Mouse (Mus musculus) heart, embryonic 13.5 days (tissue): Measurements from ENCODE around the gene Ash1l. TPM values are rescaled to one million over a fixed set of nuclear protein-coding genes. Genes with fewer than 3 reads are reported as not detected.
"Not testable (repeated sequence)": the region's sequence is repeated elsewhere in the genome, so short reads cannot be mapped to it uniquely, and the experiment has no call there.

Source experiments
- ATAC-seq: fragments of 200-750 bp; cut with Nextera tagmentation; 2 replicates; pipeline ENCODE4 v1.8.0; 2017; ENCODE audit warnings: moderate TSS enrichment; ENCODE audit not compliant: insufficient number of reproducible peaks, low FRiP score, low TSS enrichment; ENCODE audit errors: extremely low read depth
- H3K27ac ChIP-seq: fragments of 300-500 bp; sonication (generic); replicated peaks from 2 replicates; pipeline ENCODE4 v1.5.1; 2015; ENCODE audit warnings: moderate library complexity, mild to moderate bottlenecking, inconsistent platforms
- H3K27me3 ChIP-seq: fragments of 300-500 bp; sonication (generic); replicated peaks from 2 replicates; pipeline ENCODE4 v1.6.1; 2015; ENCODE audit warnings: mild to moderate bottlenecking, inconsistent platforms
- H3K36me3 ChIP-seq: fragments of 300-500 bp; sonication (generic); 2 replicates; pipeline ENCODE4 v1.6.1; 2015; ENCODE audit warnings: mild to moderate bottlenecking, inconsistent platforms
- H3K4me1 ChIP-seq: fragments of 300-500 bp; sonication (generic); 2 replicates; pipeline ENCODE4 v1.6.1; 2015; ENCODE audit warnings: inconsistent platforms
- H3K4me2 ChIP-seq: fragments of 300-500 bp; sonication (generic); 2 replicates; pipeline ENCODE4 v1.6.1; 2015; ENCODE audit warnings: inconsistent platforms, mild to moderate bottlenecking, moderate library complexity
- H3K4me3 ChIP-seq: fragments of 300-500 bp; sonication (generic); 2 replicates; pipeline ENCODE4 v1.5.1; 2015; ENCODE audit warnings: moderate library complexity, mild to moderate bottlenecking, inconsistent platforms
- H3K9ac ChIP-seq: fragments of 300-500 bp; sonication (generic); 2 replicates; pipeline ENCODE4 v1.6.1; 2015; ENCODE audit warnings: inconsistent platforms, mild to moderate bottlenecking, moderate library complexity
- H3K9me3 ChIP-seq: fragments of 300-500 bp; sonication (generic); 2 replicates; pipeline ENCODE4 v1.6.1; 2016; ENCODE audit warnings: inconsistent platforms
- WGBS: fragments of 180-500 bp; shearing (Covaris S2); methylation state at CpG from one replicate; pipeline ENCODE4 v1.1.7; 2015; ENCODE audit warnings: mixed read lengths; 5-methylcytosine and 5-hydroxymethylcytosine counted together
- polyA plus RNA-seq: library from polyadenylated mRNA; unstranded; fragments of >200 nt; fragmentation: Nextera tagmentation; extraction: Ambion mirVana; gene quantifications from 2 replicates; pipeline ENCODE4 v1.2.1, GENCODE M21; 2015

The Ash1l gene
- polyA plus RNA-seq, 1 experiment from 2014 or later = 12.4 TPM

- not testable (repeated sequence) for H3K9ac ChIP-seq, H3K4me3 ChIP-seq, ATAC-seq, H3K9me3 ChIP-seq, H3K27ac ChIP-seq, H3K27me3 ChIP-seq, H3K4me2 ChIP-seq
- Histone ChIP-seq H3K4me1 (peaks cover 15% of the 10 kb centered on the region), H3K36me3 (peaks cover 20% of the 10 kb centered on the region)
Measured at GRCm38 (mm10) chr3:88963211-88963610, 12.8 kb downstream of the Ash1l start.

- WGBS = 72% methylated on average over 2 of the region's 2 CpGs
- no peak for ATAC-seq
- H3K9me3 ChIP-seq = 0 out of 2 replicates have a peak, but pooled peaks cover 5% of the 10 kb centered on the region
- H3K4me2 ChIP-seq = no peak overlapping the region
- peaks cover 12% of the 10 kb centered on the region; the same call in 1 of the 2 replicates for H3K4me1 ChIP-seq
- no peak overlapping the region for H3K4me3 ChIP-seq
- H3K9ac ChIP-seq = no peak overlapping the region
- H3K27me3 ChIP-seq = no peaks in the 10 kb centered on the region
- no peak overlapping the region for H3K27ac ChIP-seq
- H3K36me3 ChIP-seq = peaks cover 18% of the 10 kb centered on the region
Measured at GRCm38 (mm10) chr3:88975012-88975411, 24.6 kb downstream of the Ash1l start.

GRCm38 (mm10) chr3:88981206-88982010 lies 31.0 kb downstream of the Ash1l start:
- no peak overlapping the region for H3K4me3 ChIP-seq
- no peak overlapping the region for H3K9ac ChIP-seq
- H3K36me3 ChIP-seq = peaks cover 63% of the 10 kb centered on the region
- H3K27me3 ChIP-seq = no peaks in the 10 kb centered on the region
- no peak for ATAC-seq
- no peak overlapping the region for H3K4me2 ChIP-seq
- no peak overlapping the region for H3K27ac ChIP-seq
- 0 out of 2 replicates have a peak, but pooled peaks cover 5% of the 10 kb centered on the region for H3K9me3 ChIP-seq
- no peaks in the 10 kb centered on the region for H3K4me1 ChIP-seq
- WGBS = 91% methylated on average over 8 of the region's 8 CpGs

GRCm38 (mm10) chr3:88983921-88984381 lies 33.5 kb downstream of the Ash1l start:
- Histone ChIP-seq H3K9me3 (no peaks in the 10 kb centered on the region), H3K4me2 (no peak overlapping the region), H3K27ac (no peak overlapping the region), H3K36me3 (peaks cover 69% of the 10 kb centered on the region), H3K4me1 (no peaks in the 10 kb centered on the region), H3K9ac (no peak overlapping the region), H3K4me3 (no peak overlapping the region), H3K27me3 (no peaks in the 10 kb centered on the region)
- 70% methylated on average over 4 of the region's 4 CpGs for WGBS
- ATAC-seq = no peak

GRCm38 (mm10) chr3:88992793-88993192 lies 42.4 kb downstream of the Ash1l start:
- no peak for ATAC-seq
- Histone ChIP-seq H3K4me3 (no peak overlapping the region), H3K4me1 (peaks cover 13% of the 10 kb centered on the region), H3K9ac (no peak overlapping the region), H3K27me3 (no peaks in the 10 kb centered on the region), H3K27ac (no peak overlapping the region), H3K9me3 (no peaks in the 10 kb centered on the region), H3K4me2 (no peak overlapping the region), H3K36me3 (peaks cover 29% of the 10 kb centered on the region)
- WGBS = 64% methylated on average over 2 of the region's 2 CpGs

GRCm38 (mm10) chr3:89001536-89001935 lies 51.1 kb downstream of the Ash1l start:
- Histone ChIP-seq H3K4me2 (no peak overlapping the region), H3K9me3 (no peaks in the 10 kb centered on the region), H3K27me3 (no peaks in the 10 kb centered on the region), H3K4me3 (no peak overlapping the region), H3K4me1 (no peaks in the 10 kb centered on the region), H3K36me3 (peaks cover 64% of the 10 kb centered on the region), H3K27ac (no peak overlapping the region), H3K9ac (no peak overlapping the region)
- no peak for ATAC-seq
- WGBS = 93% methylated on average over 7 of the region's 7 CpGs

- H3K4me3 ChIP-seq, H3K4me1 ChIP-seq, ATAC-seq, H3K4me2 ChIP-seq, H3K27ac ChIP-seq, H3K27me3 ChIP-seq, H3K9ac ChIP-seq, H3K9me3 ChIP-seq: not testable (repeated sequence)
- peaks cover 94% of the 10 kb centered on the region for H3K36me3 ChIP-seq
- 92% methylated on average over 5 of the region's 5 CpGs for WGBS
Measured at GRCm38 (mm10) chr3:89030896-89031295, 80.5 kb downstream of the Ash1l start.

- Histone ChIP-seq H3K36me3 (peaks cover 90% of the 10 kb centered on the region), H3K9me3 (no peaks in the 10 kb centered on the region), H3K27ac (no peak overlapping the region), H3K4me2 (no peak overlapping the region), H3K9ac (no peak overlapping the region), H3K4me3 (no peak overlapping the region), H3K4me1 (no peaks in the 10 kb centered on the region), H3K27me3 (no peaks in the 10 kb centered on the region)
- ATAC-seq = no peak
- 97% methylated on average over 4 of the region's 4 CpGs for WGBS
Measured at GRCm38 (mm10) chr3:89043359-89043758, 92.9 kb downstream of the Ash1l start.

GRCm38 (mm10) chr3:89058361-89058760 lies 107.9 kb downstream of the Ash1l start:
- ATAC-seq = no peak
- H3K4me1 ChIP-seq = peaks cover 2% of the 10 kb centered on the region; the same call in 1 of the 2 replicates
- H3K4me3 ChIP-seq = no peak overlapping the region
- no peak overlapping the region for H3K9ac ChIP-seq
- H3K36me3 ChIP-seq = peaks cover 96% of the 10 kb centered on the region
- WGBS = 94% methylated on average over 9 of the region's 9 CpGs
- no peaks in the 10 kb centered on the region for H3K27me3 ChIP-seq
- H3K27ac ChIP-seq = no peak overlapping the region
- no peak overlapping the region for H3K4me2 ChIP-seq
- H3K9me3 ChIP-seq = no peaks in the 10 kb centered on the region

- Histone ChIP-seq H3K4me3 (no peak overlapping the region), H3K4me2 (no peak overlapping the region), H3K27me3 (no peaks in the 10 kb centered on the region), H3K4me1 (no peaks in the 10 kb centered on the region), H3K9me3 (no peaks in the 10 kb centered on the region), H3K36me3 (peaks cover 98% of the 10 kb centered on the region), H3K27ac (no peak overlapping the region), H3K9ac (no peak overlapping the region)
- ATAC-seq = no peak
- 90% methylated on average over 3 of the region's 3 CpGs for WGBS
Measured at GRCm38 (mm10) chr3:89058783-89059182, 108.4 kb downstream of the Ash1l start.

GRCm38 (mm10) chr3:89061696-89062095 lies 111.3 kb downstream of the Ash1l start:
- Histone ChIP-seq H3K4me1 (no peaks in the 10 kb centered on the region), H3K9me3 (no peaks in the 10 kb centered on the region), H3K36me3 (peaks cover 96% of the 10 kb centered on the region), H3K27ac (no peak overlapping the region), H3K4me2 (no peak overlapping the region), H3K4me3 (no peak overlapping the region), H3K27me3 (no peaks in the 10 kb centered on the region), H3K9ac (no peak overlapping the region)
- ATAC-seq = no peak
- WGBS = 78% methylated on average over 3 of the region's 3 CpGs

- no peak for ATAC-seq
- Histone ChIP-seq H3K27me3 (no peaks in the 10 kb centered on the region), H3K36me3 (peaks cover 97% of the 10 kb centered on the region), H3K9ac (no peak overlapping the region), H3K4me1 (no peaks in the 10 kb centered on the region), H3K27ac (no peak overlapping the region), H3K4me3 (no peak overlapping the region), H3K4me2 (no peak overlapping the region), H3K9me3 (no peaks in the 10 kb centered on the region)
Measured at GRCm38 (mm10) chr3:89067265-89067664, 116.8 kb downstream of the Ash1l start.
